Mouse (Mus musculus): ENCODE measurements around the gene Bud13. TPM values are rescaled to one million over a fixed set of nuclear protein-coding genes. Genes with fewer than 3 reads are reported as not detected.
"Not testable (repeated sequence)": the region's sequence is repeated elsewhere in the genome, so short reads cannot be mapped to it uniquely, and the experiment has no call there.

Gene Bud13
- polyA plus RNA-seq, 1 experiment from 2014 or later: 17.2 TPM

- no peak for TF ChIP-seq CTCF (IDR thresholded peaks at IDR 0.05)
- in situ Hi-C loops (cut with MboI; ENCODE audit: low pct_unique_long_range_greater_than_20kb): no loop called here
- ATAC-seq (no peak), DNase-seq (ENCODE audit: low read depth, low spot score) (no peak)
- CTCF ChIA-PET: interaction anchor here (1.1 to 6.6 kb wide), 2 partner anchors 9 to 15 kb away, joined by 3 to 45 read pairs; no protein-coding TSS in a partner anchor
- POLR2A ChIA-PET: no interaction called here
- no peaks in the 10 kb centered on the region for H3K27me3 ChIP-seq
Measured at GRCm38 (mm10) chr9:46298381-46298780, 15.6 kb downstream of the Bud13 start.

- in situ Hi-C loops (cut with MboI; ENCODE audit: low pct_unique_long_range_greater_than_20kb): no loop called here
- H3K27me3 ChIP-seq: no peaks in the 10 kb centered on the region
- CTCF ChIA-PET: interaction anchor here (1.3 to 6.6 kb wide), 3 partner anchors 10 to 18 kb away, joined by 4 to 45 read pairs (median 10); partner anchors contain the start of gene 4931429L15Rik
- ATAC-seq (no peak), DNase-seq (ENCODE audit: low read depth, low spot score) (no peak)
- peak; percentile 93 for TF ChIP-seq CTCF (IDR thresholded peaks at IDR 0.05)
- POLR2A ChIA-PET: no interaction called here
Measured at GRCm38 (mm10) chr9:46302142-46302541, 19.3 kb downstream of the Bud13 start.

- in situ Hi-C loops (cut with MboI; ENCODE audit: low pct_unique_long_range_greater_than_20kb): no loop called here
- TF ChIP-seq CTCF (IDR thresholded peaks at IDR 0.05): peak; percentile 65
- ATAC-seq: no peak
- POLR2A ChIA-PET: no interaction called here
- peaks cover 9% of the 10 kb centered on the region for H3K27me3 ChIP-seq
- no peak for DNase-seq (ENCODE audit: low read depth, low spot score)
- CTCF ChIA-PET: no interaction called here
Measured at GRCm38 (mm10) chr9:46309121-46309520, 26.3 kb downstream of the Bud13 start.

DNA sequence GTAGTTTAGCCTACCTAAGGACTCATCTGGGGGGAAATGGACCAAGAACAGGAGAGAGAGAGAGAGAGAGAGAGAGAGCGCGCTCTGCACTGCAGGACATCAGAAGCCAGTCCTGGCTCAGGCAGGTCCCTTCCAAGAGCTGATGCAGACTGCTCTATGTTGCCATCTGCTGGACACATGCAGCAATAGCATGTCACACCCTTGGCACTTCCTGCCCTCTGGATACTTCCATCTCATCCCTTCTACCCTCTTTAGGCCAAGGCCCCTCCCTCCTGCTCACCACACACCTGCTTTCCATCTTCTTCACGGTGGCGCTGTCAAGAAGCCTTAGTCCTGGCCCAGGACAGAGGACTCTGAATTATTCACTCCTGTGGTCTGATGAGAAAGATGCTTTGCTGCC, 31.7 kb downstream of the Bud13 start:
- DNase-seq (ENCODE audit: low read depth, low spot score) (no peak), ATAC-seq (peak; percentile 78)
- in situ Hi-C loops (cut with MboI; ENCODE audit: low pct_unique_long_range_greater_than_20kb): no loop called here
- ChIA-PET POLR2A (no interaction called here), CTCF (interaction anchor here (1.1 to 6.4 kb wide), 2 partner anchors 10 to 14 kb away, joined by 3 to 45 read pairs; no protein-coding TSS in a partner anchor)
- TF ChIP-seq CTCF (IDR thresholded peaks at IDR 0.05): peak; percentile 88
- H3K27me3 ChIP-seq: peaks cover 15% of the 10 kb centered on the region

- POLR2A ChIA-PET: no interaction called here
- TF ChIP-seq CTCF (IDR thresholded peaks at IDR 0.05): no peak
- ATAC-seq: no peak
- CTCF ChIA-PET: interaction anchor here (1.1 to 6.4 kb wide), 2 partner anchors 10 to 15 kb away, joined by 3 to 45 read pairs; no protein-coding TSS in a partner anchor
- no peak for DNase-seq (ENCODE audit: low read depth, low spot score)
- H3K27me3 ChIP-seq: peaks cover 15% of the 10 kb centered on the region
- in situ Hi-C loops (cut with MboI; ENCODE audit: low pct_unique_long_range_greater_than_20kb): no loop called here
Measured at GRCm38 (mm10) chr9:46314921-46315320, 32.1 kb downstream of the Bud13 start.

DNA sequence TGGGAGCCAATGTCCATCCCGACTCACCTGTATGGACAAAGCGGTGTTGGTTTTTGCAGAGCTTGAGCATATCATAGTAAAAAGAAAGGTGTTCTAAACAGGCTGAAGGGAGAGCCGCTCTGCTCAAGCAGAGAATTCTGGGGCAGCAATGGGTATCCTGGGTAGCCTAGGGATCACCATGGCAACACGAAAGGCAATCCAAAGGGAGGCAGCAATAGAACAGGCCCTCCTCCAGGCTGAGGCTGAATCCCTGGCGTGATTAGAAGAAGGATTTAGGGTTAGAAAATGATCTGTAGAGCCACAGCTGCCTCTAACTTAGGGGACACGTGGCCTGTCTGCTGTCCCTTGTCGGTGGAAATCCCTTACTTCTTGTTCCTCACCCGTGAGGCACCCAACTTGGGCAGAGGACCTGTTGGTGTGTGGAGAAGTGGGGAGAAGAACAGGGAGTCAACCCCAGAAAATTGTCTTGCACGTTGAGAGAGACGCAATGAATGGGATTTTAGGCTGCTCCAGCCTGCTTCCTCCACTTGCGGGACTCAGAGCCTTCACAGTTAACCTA, 33.1 kb downstream of the Bud13 start:
- H3K27me3 ChIP-seq: peaks cover 15% of the 10 kb centered on the region
- no peak for TF ChIP-seq CTCF (IDR thresholded peaks at IDR 0.05)
- ATAC-seq: no peak
- DNase-seq (ENCODE audit: low read depth, low spot score): no peak
- in situ Hi-C loops (cut with MboI; ENCODE audit: low pct_unique_long_range_greater_than_20kb): no loop called here
- ChIA-PET POLR2A (no interaction called here), CTCF (interaction anchor here (6.4 kb wide), 1 partner anchor 16 kb away, joined by 45 read pairs; no protein-coding TSS in a partner anchor)

GRCm38 (mm10) chr9:46316388-46316787, 33.6 kb downstream of the Bud13 start:
- in situ Hi-C loops (cut with MboI; ENCODE audit: low pct_unique_long_range_greater_than_20kb): no loop called here
- POLR2A ChIA-PET: no interaction called here
- ATAC-seq: no peak

DNA sequence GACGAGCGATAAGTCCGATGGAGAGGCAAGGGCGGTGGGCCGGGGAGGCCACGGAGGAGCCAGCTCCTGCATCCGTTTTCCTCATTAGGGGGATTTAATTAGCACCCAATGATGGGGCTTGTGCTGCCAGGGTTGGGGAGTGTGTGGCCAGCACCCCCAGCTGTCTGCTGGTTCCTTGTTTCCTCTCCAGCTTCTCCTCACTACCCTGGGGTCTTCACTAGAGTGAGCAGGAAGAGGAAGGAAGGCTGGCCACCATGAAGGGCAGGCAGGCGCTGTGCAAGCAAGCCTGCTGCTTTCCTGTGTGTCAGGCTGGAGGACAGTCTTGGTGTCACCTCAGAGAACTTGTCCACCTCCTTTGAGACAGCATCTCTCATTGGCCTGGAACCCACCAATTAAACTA, 34.1 kb downstream of the Bud13 start:
- peaks cover 17% of the 10 kb centered on the region for H3K27me3 ChIP-seq
- no peak for DNase-seq (ENCODE audit: low read depth, low spot score)
- in situ Hi-C loops (cut with MboI; ENCODE audit: low pct_unique_long_range_greater_than_20kb): no loop called here
- no peak for TF ChIP-seq CTCF (IDR thresholded peaks at IDR 0.05)
- POLR2A ChIA-PET: no interaction called here
- CTCF ChIA-PET: no interaction called here
- ATAC-seq: no peak

More at GRCm38 (mm10) chr9:46316388-46316787, 33.6 kb downstream of the Bud13 start:
- DNase-seq (ENCODE audit: low read depth, low spot score): no peak
- TF ChIP-seq CTCF (IDR thresholded peaks at IDR 0.05): no peak
- H3K27me3 ChIP-seq: peaks cover 15% of the 10 kb centered on the region
- CTCF ChIA-PET: no interaction called here

GRCm38 (mm10) chr9:46317957-46318356, 35.1 kb downstream of the Bud13 start:
- no peak for DNase-seq (ENCODE audit: low read depth, low spot score)
- TF ChIP-seq CTCF (IDR thresholded peaks at IDR 0.05): no peak
- H3K27me3 ChIP-seq: peaks cover 25% of the 10 kb centered on the region
- no peak for ATAC-seq
- ChIA-PET CTCF (no interaction called here), POLR2A (no interaction called here)
- in situ Hi-C loops (cut with MboI; ENCODE audit: low pct_unique_long_range_greater_than_20kb): no loop called here

GRCm38 (mm10) chr9:46319886-46320285, 37.1 kb downstream of the Bud13 start, which contains the start of gene 4931429L15Rik:
Gene 4931429L15Rik, minus strand, starts transcription at chr9:46319986.
- ATAC-seq; DNase-seq (ENCODE audit: low read depth, low spot score); POLR2A ChIA-PET; in situ Hi-C loops (cut with MboI; ENCODE audit: low pct_unique_long_range_greater_than_20kb): not testable (repeated sequence)
- H3K27me3 ChIP-seq: peaks cover 26% of the 10 kb centered on the region
- CTCF ChIA-PET: interaction anchor here (1.6 kb wide), 1 partner anchor 18 kb away, joined by 4 read pairs; no protein-coding TSS in a partner anchor

DNA sequence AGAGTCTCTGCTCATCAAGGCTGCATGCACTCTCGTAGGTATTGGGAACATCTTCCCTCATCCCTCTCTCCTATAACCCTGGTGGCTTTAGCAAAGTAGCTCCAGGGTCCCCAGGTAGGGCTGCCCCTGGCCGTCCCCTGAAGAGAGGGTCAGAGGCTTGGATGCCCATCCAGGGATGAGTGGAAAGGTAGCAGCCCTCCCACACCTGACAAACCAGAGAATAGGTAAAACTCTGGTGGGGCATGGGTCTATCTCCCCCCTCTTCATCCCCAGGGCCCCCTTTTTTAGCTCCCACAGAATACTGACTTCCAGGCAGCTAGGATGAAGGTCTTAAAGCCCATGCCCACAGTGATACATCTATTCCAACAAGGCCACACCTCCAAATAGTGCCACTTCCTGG, 37.7 kb downstream of the Bud13 start:
- no peak for ATAC-seq

More for the DNA sequence above, 37.7 kb downstream of the Bud13 start:
- no peak for DNase-seq (ENCODE audit: low read depth, low spot score)
- POLR2A ChIA-PET: no interaction called here
- H3K27me3 ChIP-seq: peaks cover 25% of the 10 kb centered on the region
- CTCF ChIA-PET: interaction anchor here (1.6 kb wide), 1 partner anchor 18 kb away, joined by 4 read pairs; no protein-coding TSS in a partner anchor
- TF ChIP-seq CTCF (IDR thresholded peaks at IDR 0.05): no peak
- in situ Hi-C loops (cut with MboI; ENCODE audit: low pct_unique_long_range_greater_than_20kb): no loop called here

All from Patski (cell line).